Mouse (Mus musculus) limb, embryonic 10.5 days (tissue): ENCODE data around the gene Aif1l. TPM values are rescaled to one million over a fixed set of nuclear protein-coding genes. Genes with fewer than 3 reads are reported as not detected.
"Not testable (repeated sequence)": the region's sequence is repeated elsewhere in the genome, so short reads cannot be mapped to it uniquely, and the experiment has no call there.

ENCODE experiments used
- DNase-seq: peaks from one replicate; pipeline ENCODE4 v3.0.0-alpha.2; 2017; ENCODE audit warnings: low spot score
- H3K27ac ChIP-seq: fragments of 300-500 bp; sonication (generic); 2 replicates; pipeline ENCODE4 v1.5.1; 2016; ENCODE audit warnings: mild to moderate bottlenecking
- H3K27me3 ChIP-seq: fragments of 300-500 bp; sonication (generic); 2 replicates; pipeline ENCODE4 v1.6.1; 2016; ENCODE audit warnings: low read depth, mild to moderate bottlenecking; ENCODE audit not compliant: poor library complexity, severe bottlenecking
- H3K36me3 ChIP-seq: fragments of 300-500 bp; sonication (generic); 2 replicates; pipeline ENCODE4 v1.6.1; 2016; ENCODE audit warnings: mild to moderate bottlenecking, moderate library complexity
- H3K4me1 ChIP-seq: fragments of 300-500 bp; sonication (generic); 2 replicates; pipeline ENCODE4 v1.6.1; 2016
- H3K4me3 ChIP-seq: fragments of 300-500 bp; sonication (generic); 2 replicates; pipeline ENCODE4 v1.5.1; 2016; ENCODE audit warnings: mild to moderate bottlenecking, moderate library complexity
- H3K9me3 ChIP-seq: fragments of 300-500 bp; sonication (generic); replicated peaks from 2 replicates; pipeline ENCODE4 v1.6.1; 2016; ENCODE audit warnings: mild to moderate bottlenecking
- WGBS: fragments of 180-500 bp; shearing (Covaris S2); methylation state at CpG from one replicate; pipeline ENCODE4 v1.1.7; 2016; 5-methylcytosine and 5-hydroxymethylcytosine counted together
- polyA plus RNA-seq: library from polyadenylated mRNA; unstranded; fragments of >200 nt; fragmentation: Nextera tagmentation; extraction: Ambion mirVana; gene quantifications from 2 replicates; pipeline ENCODE4 v1.2.1, GENCODE M21; 2016

Gene Aif1l
- 107 and 120 TPM in 2 replicates for polyA plus RNA-seq

DNA sequence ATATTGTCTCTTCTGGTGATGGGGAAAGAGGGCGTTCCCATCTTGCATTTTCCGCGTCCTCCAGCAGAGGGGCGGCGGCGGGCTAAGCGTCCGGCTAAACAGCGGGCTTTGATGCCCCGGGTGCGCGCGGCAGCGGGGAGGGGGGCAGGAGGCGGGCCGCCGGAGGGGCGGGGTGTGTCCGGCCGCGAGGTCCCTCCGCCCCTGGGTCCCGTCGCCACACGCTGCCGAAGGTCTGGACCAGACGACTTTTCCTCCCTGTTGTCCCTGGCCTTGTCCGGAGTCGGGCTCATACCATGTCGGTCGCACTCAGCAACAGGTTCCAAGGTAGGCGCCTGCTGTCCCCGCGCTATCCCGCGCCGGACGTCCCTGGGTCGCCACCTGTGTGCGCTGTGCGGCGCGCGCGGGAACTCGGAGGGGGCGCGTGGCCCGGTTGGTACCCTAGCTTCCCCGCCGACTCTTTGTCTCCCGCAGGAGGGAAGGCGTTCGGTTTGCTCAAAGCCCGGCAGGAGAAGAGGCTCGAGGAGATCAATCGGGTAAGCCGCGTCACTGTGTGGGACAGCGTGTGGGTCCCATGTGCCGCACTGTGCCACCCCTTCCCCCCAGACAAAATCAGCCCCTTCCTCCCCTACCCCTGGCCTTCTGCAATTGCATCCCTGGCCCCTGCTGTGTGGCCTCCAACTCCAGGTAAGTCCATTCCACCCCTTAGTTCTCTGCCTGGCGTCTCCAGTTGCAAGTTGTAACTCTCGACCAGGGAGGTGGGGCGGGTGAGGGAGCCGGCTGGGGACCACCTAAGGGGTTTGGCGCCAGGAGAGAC, at the start of gene Aif1l:
Gene Aif1l, plus strand, starts transcription at position 82 of the 814 bp plus-strand sequence.
- Histone ChIP-seq H3K27me3 (peaks cover 10% of the 10 kb centered on the region; the same call in 1 of the 2 replicates), H3K27ac (peak within 1 kb of the TSS; percentile 88), H3K36me3 (peaks cover 39% of the 10 kb centered on the region), H3K9me3 (no peaks in the 10 kb centered on the region), H3K4me3 (peak within 1 kb of the TSS; percentile 74), H3K4me1 (peaks cover 42% of the 10 kb centered on the region)
- under 1% methylated on average over 66 of the region's 66 CpGs for WGBS
- DNase-seq: peak; percentile 91

DNA sequence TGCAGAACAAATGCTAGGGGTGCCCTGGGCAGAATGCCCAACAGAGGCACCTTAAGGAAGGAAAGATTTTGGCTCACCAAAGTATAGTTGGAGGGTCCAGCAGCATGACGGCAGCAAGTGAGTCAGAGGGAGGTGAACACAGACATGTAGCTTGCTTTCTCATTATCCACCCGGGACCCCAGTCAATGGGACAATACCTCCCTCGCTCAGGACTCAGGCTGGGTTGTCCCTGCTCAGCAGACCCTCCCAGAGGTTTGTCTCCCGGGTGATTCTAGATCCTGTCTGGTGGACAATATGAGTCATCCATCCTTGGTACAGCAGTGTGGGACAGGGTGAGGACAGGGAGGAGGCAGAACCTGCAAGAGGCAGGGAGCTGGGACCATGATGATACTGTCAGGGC, 49.0 kb upstream of the Aif1l start:
- WGBS: 84% methylated on average over 4 of the region's 4 CpGs
- H3K4me3 ChIP-seq: no peak overlapping the region
- H3K4me1 ChIP-seq: peaks cover 55% of the 10 kb centered on the region
- no peaks in the 10 kb centered on the region for H3K9me3 ChIP-seq
- no peak overlapping the region for H3K27ac ChIP-seq
- no peaks in the 10 kb centered on the region for H3K27me3 ChIP-seq
- no peak for DNase-seq
- H3K36me3 ChIP-seq: no peaks in the 10 kb centered on the region

GRCm38 (mm10) chr2:31901659-31902362, 48.1 kb upstream of the Aif1l start:
- DNase-seq: no peak
- H3K4me1 ChIP-seq: peaks cover 58% of the 10 kb centered on the region
- H3K27me3 ChIP-seq: peaks cover 7% of the 10 kb centered on the region; the same call in 1 of the 2 replicates
- no peaks in the 10 kb centered on the region for H3K36me3 ChIP-seq
- H3K9me3 ChIP-seq: no peaks in the 10 kb centered on the region
- no peak overlapping the region for H3K4me3 ChIP-seq
- no peak overlapping the region for H3K27ac ChIP-seq
- WGBS: 50% methylated on average over 4 of the region's 4 CpGs

GRCm38 (mm10) chr2:31904089-31904488, 45.9 kb upstream of the Aif1l start:
- no peak for DNase-seq

GRCm38 (mm10) chr2:31904622-31905021, 45.3 kb upstream of the Aif1l start:
- peaks cover 7% of the 10 kb centered on the region; the same call in 1 of the 2 replicates for H3K27me3 ChIP-seq
- H3K36me3 ChIP-seq: no peaks in the 10 kb centered on the region
- H3K9me3 ChIP-seq: no peaks in the 10 kb centered on the region
- H3K4me3 ChIP-seq: no peak overlapping the region
- H3K4me1 ChIP-seq: peaks cover 55% of the 10 kb centered on the region
- WGBS: 9% methylated on average over 8 of the region's 8 CpGs
- H3K27ac ChIP-seq: peak overlapping the region; percentile 61
- peak; percentile 62 for DNase-seq

More at GRCm38 (mm10) chr2:31904089-31904488, 45.9 kb upstream of the Aif1l start:
- 6% methylated on average over 6 of the region's 6 CpGs for WGBS
- peaks cover 7% of the 10 kb centered on the region; the same call in 1 of the 2 replicates for H3K27me3 ChIP-seq
- H3K27ac ChIP-seq: peak overlapping the region; percentile 61
- H3K4me1 ChIP-seq: peaks cover 58% of the 10 kb centered on the region
- H3K36me3 ChIP-seq: no peaks in the 10 kb centered on the region
- H3K9me3 ChIP-seq: no peaks in the 10 kb centered on the region
- H3K4me3 ChIP-seq: no peak overlapping the region

DNA sequence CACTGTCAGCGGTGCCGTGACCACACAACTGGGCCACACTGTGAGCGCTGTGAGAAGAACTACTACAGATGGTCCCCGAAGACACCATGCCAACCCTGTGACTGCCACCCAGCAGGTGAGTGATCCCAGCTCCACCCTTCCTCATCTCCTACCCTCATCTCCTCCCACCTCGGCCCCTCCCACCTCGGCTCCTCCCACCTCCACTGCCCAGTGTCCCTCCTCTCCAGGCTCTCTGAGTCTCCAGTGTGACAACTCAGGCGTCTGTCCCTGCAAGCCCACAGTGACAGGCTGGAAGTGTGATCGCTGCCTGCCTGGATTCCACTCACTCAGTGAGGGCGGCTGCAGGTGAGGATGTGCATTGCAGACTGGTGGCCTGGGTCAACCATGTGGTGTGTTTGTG, 44.3 kb upstream of the Aif1l start:
- Histone ChIP-seq H3K27ac (no peak overlapping the region), H3K9me3 (no peaks in the 10 kb centered on the region), H3K27me3 (peaks cover 7% of the 10 kb centered on the region; the same call in 1 of the 2 replicates), H3K36me3 (no peaks in the 10 kb centered on the region), H3K4me1 (peaks cover 49% of the 10 kb centered on the region), H3K4me3 (no peak overlapping the region)
- WGBS: 29% methylated on average over 9 of the region's 9 CpGs
- DNase-seq: no peak

GRCm38 (mm10) chr2:31906407-31906806, 43.5 kb upstream of the Aif1l start:
- DNase-seq: no peak
- H3K4me1 ChIP-seq: peaks cover 41% of the 10 kb centered on the region
- H3K9me3 ChIP-seq: no peaks in the 10 kb centered on the region
- 89% methylated on average over 9 of the region's 9 CpGs for whole genome bisulfite sequencing
- no peak overlapping the region for H3K27ac ChIP-seq
- H3K27me3 ChIP-seq: peaks cover 7% of the 10 kb centered on the region; the same call in 1 of the 2 replicates
- H3K36me3 ChIP-seq: no peaks in the 10 kb centered on the region
- H3K4me3 ChIP-seq: no peak overlapping the region

GRCm38 (mm10) chr2:31912575-31912974, 37.4 kb upstream of the Aif1l start:
- DNase-seq: peak; percentile 39
- Histone ChIP-seq H3K36me3 (no peaks in the 10 kb centered on the region), H3K27me3 (no peaks in the 10 kb centered on the region), H3K4me3 (no peak overlapping the region), H3K4me1 (no peaks in the 10 kb centered on the region), H3K9me3 (no peaks in the 10 kb centered on the region), H3K27ac (no peak overlapping the region)
- 70% methylated on average over 4 of the region's 4 CpGs for WGBS

DNA sequence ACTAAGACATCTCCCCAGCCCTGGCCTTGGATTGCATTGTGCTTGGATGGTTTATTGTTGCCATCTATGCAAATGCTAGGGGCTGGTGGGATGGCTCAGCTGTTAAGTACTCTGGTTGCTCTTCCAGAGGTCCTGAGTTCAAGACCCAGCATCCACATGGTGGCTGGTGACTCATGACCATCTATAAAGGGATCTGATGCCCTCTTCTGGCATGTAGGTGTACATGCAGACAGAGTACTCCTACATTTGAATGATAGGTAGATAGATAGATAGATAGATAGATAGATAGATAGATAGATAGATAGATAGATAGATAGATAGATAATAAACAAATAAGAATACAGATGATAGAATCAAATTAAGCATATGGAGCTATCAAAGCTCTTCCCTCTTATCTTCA, 35.7 kb upstream of the Aif1l start:
- not testable (repeated sequence) for H3K27ac ChIP-seq, H3K36me3 ChIP-seq, H3K9me3 ChIP-seq, H3K27me3 ChIP-seq, H3K4me1 ChIP-seq, DNase-seq, H3K4me3 ChIP-seq

- Histone ChIP-seq H3K36me3 (no peaks in the 10 kb centered on the region), H3K4me3 (no peak overlapping the region), H3K27ac (no peak overlapping the region), H3K9me3 (no peaks in the 10 kb centered on the region), H3K4me1 (no peaks in the 10 kb centered on the region), H3K27me3 (no peaks in the 10 kb centered on the region)
- peak; percentile 80 for DNase-seq
- WGBS: 22% methylated on average over 4 of the region's 4 CpGs
These were observed 34.8 kb upstream of the Aif1l start for GRCm38 (mm10) chr2:31915112-31915511.

GRCm38 (mm10) chr2:31917636-31918035, 32.3 kb upstream of the Aif1l start:
- 25% methylated on average over 4 of the region's 4 CpGs for WGBS

GRCm38 (mm10) chr2:31923645-31924044, 26.3 kb upstream of the Aif1l start:
- H3K4me3 ChIP-seq: no peak overlapping the region
- H3K27me3 ChIP-seq: peaks cover 14% of the 10 kb centered on the region; the same call in 1 of the 2 replicates
- WGBS: 82% methylated on average over 4 of the region's 4 CpGs

More at GRCm38 (mm10) chr2:31917636-31918035, 32.3 kb upstream of the Aif1l start:
- Histone ChIP-seq H3K36me3 (no peaks in the 10 kb centered on the region), H3K9me3 (no peaks in the 10 kb centered on the region), H3K4me3 (no peak overlapping the region), H3K27ac (no peak overlapping the region), H3K4me1 (0 out of 2 replicates have a peak, but pooled peaks cover 2% of the 10 kb centered on the region), H3K27me3 (peaks cover 14% of the 10 kb centered on the region; the same call in 1 of the 2 replicates)
- DNase-seq: peak; percentile 40

DNA sequence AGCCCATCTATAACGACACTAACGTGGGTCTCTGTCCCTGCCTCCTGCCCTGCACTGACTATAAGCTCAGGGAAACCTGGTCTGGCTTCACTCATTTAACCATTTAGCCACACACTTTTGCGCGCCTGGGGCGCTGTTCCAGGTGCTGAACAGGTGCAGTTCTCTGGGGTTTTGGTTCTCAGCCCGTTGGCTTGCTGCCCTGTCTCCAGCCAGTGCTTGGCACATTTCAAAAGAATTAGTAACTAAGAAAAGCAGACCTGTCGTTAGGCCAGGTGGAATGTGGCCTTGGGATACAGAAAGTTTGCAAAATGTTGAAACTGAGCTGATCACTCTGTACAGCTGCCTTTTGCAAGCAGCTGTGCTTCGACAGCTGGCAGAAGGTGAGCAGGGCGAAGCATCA, 25.1 kb upstream of the Aif1l start:
- no peaks in the 10 kb centered on the region for H3K9me3 ChIP-seq

More at GRCm38 (mm10) chr2:31923645-31924044, 26.3 kb upstream of the Aif1l start:
- H3K9me3 ChIP-seq: no peaks in the 10 kb centered on the region
- DNase-seq: no peak
- no peaks in the 10 kb centered on the region for H3K36me3 ChIP-seq
- 0 out of 2 replicates have a peak, but pooled peaks cover 2% of the 10 kb centered on the region for H3K4me1 ChIP-seq
- no peak overlapping the region for H3K27ac ChIP-seq

More for the DNA sequence above, 25.1 kb upstream of the Aif1l start:
- H3K4me1 ChIP-seq: 0 out of 2 replicates have a peak, but pooled peaks cover 2% of the 10 kb centered on the region
- H3K4me3 ChIP-seq: no peak overlapping the region
- no peak overlapping the region for H3K27ac ChIP-seq
- no peaks in the 10 kb centered on the region for H3K36me3 ChIP-seq
- H3K27me3 ChIP-seq: peaks cover 14% of the 10 kb centered on the region; the same call in 1 of the 2 replicates
- DNase-seq: peak; percentile 55
- 37% methylated on average over 9 of the region's 9 CpGs for whole genome bisulfite sequencing
